Mouse (Mus musculus) ES-Bruce4 (cell line): ENCODE results near the gene Ttc5. TPM values are rescaled to one million over a fixed set of nuclear protein-coding genes. Genes with fewer than 3 reads are reported as not detected.

Source experiments
- H3K27ac ChIP-seq: 2 replicates; pipeline ENCODE4 v1.5.1; 2012; ENCODE audit warnings: low read length, inconsistent platforms; ENCODE audit not compliant: insufficient read depth
- H3K27me3 ChIP-seq: 2 replicates; pipeline ENCODE4 v1.6.1; 2012; ENCODE audit warnings: mild to moderate bottlenecking, low read length, inconsistent platforms; ENCODE audit not compliant: control insufficient read depth, poor library complexity, insufficient read depth, severe bottlenecking
- H3K36me3 ChIP-seq: 2 replicates; pipeline ENCODE4 v1.6.1; 2012; ENCODE audit warnings: inconsistent platforms, mild to moderate bottlenecking, low read length, moderate library complexity; ENCODE audit not compliant: control insufficient read depth, poor library complexity, insufficient read depth, severe bottlenecking
- H3K4me1 ChIP-seq: one replicate; pipeline ENCODE4 v1.8.1; 2011; ENCODE audit warnings: low read length; ENCODE audit not compliant: control insufficient read depth, insufficient read depth
- H3K4me3 ChIP-seq: 2 replicates; pipeline ENCODE4 v1.5.1; 2011; ENCODE audit warnings: low read depth, mild to moderate bottlenecking, low read length
- H3K9ac ChIP-seq: 2 replicates; pipeline ENCODE4 v1.6.1; 2012; ENCODE audit warnings: low read depth, mild to moderate bottlenecking, inconsistent platforms; ENCODE audit not compliant: poor library complexity, severe bottlenecking
- H3K9me3 ChIP-seq: replicated peaks from 2 replicates; pipeline ENCODE4 v1.6.1; 2012; ENCODE audit warnings: mild to moderate bottlenecking, low read length, inconsistent platforms; ENCODE audit not compliant: control insufficient read depth, poor library complexity, insufficient read depth, severe bottlenecking
- CTCF ChIP-seq: IDR thresholded peaks from one replicate; pipeline ENCODE4 v1.8.1; 2011; ENCODE audit warnings: low read depth, low read length
- EP300 ChIP-seq: IDR thresholded peaks from 2 replicates; pipeline ENCODE4 v1.6.1; 2011; ENCODE audit warnings: low read depth, low read length; ENCODE audit not compliant: insufficient read depth
- POLR2A ChIP-seq: IDR thresholded peaks from one replicate; pipeline ENCODE4 v1.8.1; 2011; ENCODE audit warnings: low read length; ENCODE audit not compliant: insufficient read depth
- polyA plus RNA-seq: library from polyadenylated mRNA; stranded (reverse); fragments of >200 nt; gene quantifications from 2 replicates; pipeline ENCODE4 v1.2.4, GENCODE M21; 2011; ENCODE audit warnings: low read depth; ENCODE audit not compliant: missing spikeins, insufficient read depth, insufficient read length

The Ttc5 gene
- polyA plus RNA-seq = 44.7 and 48.1 TPM in 2 replicates

- Histone ChIP-seq H3K27me3 (no peaks in the 10 kb centered on the region), H3K9me3 (no peaks in the 10 kb centered on the region), H3K27ac (no peak within 1 kb of the TSS), H3K4me1 (peaks cover 3% of the 10 kb centered on the region), H3K36me3 (0 out of 2 replicates have a peak, but pooled peaks cover 2% of the 10 kb centered on the region), H3K4me3 (peak within 1 kb of the TSS; percentile 85), H3K9ac (peak within 1 kb of the TSS; percentile 82)
- TF ChIP-seq CTCF (peak; percentile 75), EP300 (0 out of 2 replicates have a peak, but pooled peaks have one; percentile 12), POLR2A (peak; percentile 37)
Observed at GRCm38 (mm10) chr14:50785251-50785637, at the start of gene Ttc5. TSS of gene Ttc5 (minus strand) at chr14:50785519.

- Histone ChIP-seq H3K27ac (no peak overlapping the region), H3K9me3 (no peaks in the 10 kb centered on the region), H3K27me3 (no peaks in the 10 kb centered on the region), H3K4me1 (no peaks in the 10 kb centered on the region), H3K36me3 (no peaks in the 10 kb centered on the region), H3K4me3 (no peak overlapping the region), H3K9ac (no peak overlapping the region)
- TF ChIP-seq CTCF (no peak), EP300 (no peak), POLR2A (no peak)
Observed at GRCm38 (mm10) chr14:50834435-50834834, 49.1 kb upstream of the Ttc5 start.

GRCm38 (mm10) chr14:50833964-50834363, 48.6 kb upstream of the Ttc5 start:
- Histone ChIP-seq H3K9ac (no peak overlapping the region), H3K27me3 (no peaks in the 10 kb centered on the region), H3K4me3 (no peak overlapping the region), H3K9me3 (no peaks in the 10 kb centered on the region), H3K36me3 (no peaks in the 10 kb centered on the region), H3K27ac (no peak overlapping the region), H3K4me1 (no peaks in the 10 kb centered on the region)
- TF ChIP-seq POLR2A (no peak), CTCF (no peak), EP300 (no peak)

GRCm38 (mm10) chr14:50829878-50830277, 44.6 kb upstream of the Ttc5 start:
- Histone ChIP-seq H3K9me3 (no peaks in the 10 kb centered on the region), H3K4me1 (no peaks in the 10 kb centered on the region), H3K9ac (no peak overlapping the region), H3K4me3 (no peak overlapping the region), H3K36me3 (no peaks in the 10 kb centered on the region), H3K27me3 (no peaks in the 10 kb centered on the region), H3K27ac (no peak overlapping the region)
- TF ChIP-seq CTCF (no peak), EP300 (no peak), POLR2A (no peak)

- H3K36me3 ChIP-seq = peaks cover 4% of the 10 kb centered on the region
- no peaks in the 10 kb centered on the region for H3K4me1 ChIP-seq
- no peak overlapping the region for H3K9ac ChIP-seq
- no peak for TF ChIP-seq POLR2A
- no peak for TF ChIP-seq CTCF
- TF ChIP-seq EP300 = no peak
- H3K4me3 ChIP-seq = no peak overlapping the region
- H3K9me3 ChIP-seq = no peaks in the 10 kb centered on the region
- no peaks in the 10 kb centered on the region for H3K27me3 ChIP-seq
- H3K27ac ChIP-seq = no peak overlapping the region
Observed at GRCm38 (mm10) chr14:50826579-50826978, 41.3 kb upstream of the Ttc5 start.

GRCm38 (mm10) chr14:50824219-50824618, 38.9 kb upstream of the Ttc5 start:
- Histone ChIP-seq H3K4me1 (no peaks in the 10 kb centered on the region), H3K4me3 (no peak overlapping the region), H3K27me3 (no peaks in the 10 kb centered on the region), H3K9ac (no peak overlapping the region), H3K9me3 (no peaks in the 10 kb centered on the region), H3K27ac (no peak overlapping the region), H3K36me3 (peaks cover 20% of the 10 kb centered on the region)
- TF ChIP-seq CTCF (no peak), POLR2A (no peak), EP300 (no peak)

GRCm38 (mm10) chr14:50823240-50823639, 37.9 kb upstream of the Ttc5 start:
- TF ChIP-seq EP300 (no peak), POLR2A (no peak), CTCF (peak; percentile 4)
- no peak overlapping the region for H3K4me3 ChIP-seq
- H3K4me1 ChIP-seq = no peaks in the 10 kb centered on the region
- peaks cover 25% of the 10 kb centered on the region for H3K36me3 ChIP-seq
- H3K9me3 ChIP-seq = no peaks in the 10 kb centered on the region
- no peak overlapping the region for H3K27ac ChIP-seq
- H3K9ac ChIP-seq = no peak overlapping the region
- H3K27me3 ChIP-seq = no peaks in the 10 kb centered on the region
